ENCODE assay signal across 8 mouse cellular contexts in genomic region chr11:69395235-69395633, GRCm38 (mm10). TPM values are rescaled to one million over a fixed set of nuclear protein-coding genes. Genes with fewer than 3 reads are reported as not detected.
DNase-seq lines count a peak whose midpoint lies in the region; ATAC-seq and TF ChIP-seq lines count a peak whose summit lies in the region.
"Not testable (repeated sequence)": the region's sequence is repeated elsewhere in the genome, so short reads cannot be mapped to it uniquely, and the experiment has no call there.

Naa38 (plus strand) TSS chr11:69395487.
Cyb5d1 (minus strand) TSS chr11:69395631.

- TF ChIP-seq RAD21 in MEL (IDR thresholded peaks at IDR 0.05; ENCODE audit: low read depth, low read length): not testable (repeated sequence)

- H3K9ac ChIP-seq in MEL (ENCODE audit: control insufficient read depth, low read depth, low read length, poor library complexity, severe bottlenecking): peak within 1 kb of the TSS; percentile 85
- peak within 1 kb of the TSS; percentile 73 for H3K9ac ChIP-seq in hindbrain, embryonic 12.5 days

- peak in 1 of 2 experiments; percentile 35; a peak in 1 of 4 replicates for TF ChIP-seq POLR2A in MEL (IDR thresholded peaks at IDR 0.05; ENCODE audit: control insufficient read depth in 1 of 2, insufficient read depth in 1 of 2, low read depth in 1 of 2, low read length in 2 of 2, poor library complexity in 1 of 2)

- peak; percentile 80 for ATAC-seq in hindbrain, embryonic 12.5 days (ENCODE audit: low FRiP score)

- H3K36me3 ChIP-seq in MEL (ENCODE audit: control insufficient read depth in 1 of 2, insufficient read depth in 2 of 2, low read length in 2 of 2): not testable (repeated sequence)
- H3K36me3 ChIP-seq in hindbrain, embryonic 12.5 days: peaks cover 16% of the 10 kb centered on the region

- not testable (repeated sequence) for H3K4me1 ChIP-seq in MEL (ENCODE audit: control insufficient read depth in 1 of 2, insufficient read depth in 2 of 2, low read length in 2 of 2)
- H3K4me1 ChIP-seq in hindbrain, embryonic 12.5 days: peaks cover 35% of the 10 kb centered on the region

- 3% methylated on average over 24 of the region's 24 CpGs for WGBS in hindbrain, embryonic 12.5 days

- peak within 1 kb of the TSS; percentile 54 to 67 for H3K4me3 ChIP-seq in MEL (ENCODE audit: control insufficient read depth in 1 of 2, insufficient read depth in 1 of 2, low read depth in 2 of 2, low read length in 2 of 2)
- peak within 1 kb of the TSS; percentile 65 for H3K4me3 ChIP-seq in hindbrain, embryonic 12.5 days

- not testable (repeated sequence) for H3K79me2 ChIP-seq in MEL (ENCODE audit: control insufficient read depth, insufficient read depth, low read length, poor library complexity)

- not testable (repeated sequence) for H3K27me3 ChIP-seq in MEL (ENCODE audit: control insufficient read depth in 1 of 2, insufficient read depth in 2 of 2, low read length in 2 of 2)
- peaks cover 17% of the 10 kb centered on the region for H3K27me3 ChIP-seq in hindbrain, embryonic 12.5 days

- H3K9me3 ChIP-seq in MEL (replicated peaks; ENCODE audit: insufficient read depth, low read length); hindbrain, embryonic 12.5 days (replicated peaks): not testable (repeated sequence)

- not testable (repeated sequence) for TF ChIP-seq CTCF in MEL (IDR thresholded peaks at IDR 0.05 in 2 of 3, conservative IDR thresholded peaks at IDR 0.05 in 1 of 3; ENCODE audit: control insufficient read depth in 1 of 3, insufficient read depth in 1 of 3, low read depth in 2 of 3, low read length in 3 of 3, poor library complexity in 1 of 3, severe bottlenecking in 1 of 3)

- H3K4me2 ChIP-seq in hindbrain, embryonic 12.5 days (replicated peaks): peak within 1 kb of the TSS; percentile 62

- TF ChIP-seq EP300 in MEL (IDR thresholded peaks at IDR 0.05; ENCODE audit: low read depth in 1 of 2, low read length in 2 of 2): not testable (repeated sequence)

- peak; percentile 97 for DNase-seq in MEL (ENCODE audit: low read depth, low spot score)
- DNase-seq in cerebellum, adult 9-11 months: peak; percentile 95
- peak; percentile 83 to 88 for DNase-seq in frontal cortex, postnatal 14 days (ENCODE audit: low spot score in 2 of 2)
- DNase-seq in layer of hippocampus, postnatal 25 days (ENCODE audit: extremely low spot score in 1 of 2, low spot score in 1 of 2): peak; percentile 73 to 74
- peak; percentile 90 for DNase-seq in lung, postnatal 14 days
- peak; percentile 84 for DNase-seq in ovary, postnatal 36 days (ENCODE audit: low spot score)
- DNase-seq in thymus, postnatal 14 days: peak; percentile 89

- H3K27ac ChIP-seq in MEL (ENCODE audit: control insufficient read depth, low read depth, low read length): peak within 1 kb of the TSS; percentile 88
- peak within 1 kb of the TSS; percentile 96 for H3K27ac ChIP-seq in hindbrain, embryonic 12.5 days

TF ChIP-seq in MEL, 35 proteins besides CTCF, POLR2A, EP300 and RAD21:
- TF ChIP-seq NRF1 (IDR thresholded peaks at IDR 0.05; ENCODE audit: insufficient read depth, low read depth, low read length, poor library complexity, severe bottlenecking) (peak; percentile 49; the same call in 1 of the 2 replicates), SIN3A (IDR thresholded peaks at IDR 0.05; ENCODE audit: low read length) (peak; percentile 84), NELFE (IDR thresholded peaks at IDR 0.05; ENCODE audit: low read depth, low read length) (peak; percentile 61), ELF1 (IDR thresholded peaks at IDR 0.05; ENCODE audit: low read depth, low read length) (peak; percentile 79), ETS1 (IDR thresholded peaks at IDR 0.05; ENCODE audit: low read depth, low read length) (peak; percentile 44; the same call in 1 of the 2 replicates), MXI1 (IDR thresholded peaks at IDR 0.05; ENCODE audit: low read depth, low read length) (peak; percentile 71), MYC (IDR thresholded peaks at IDR 0.05; ENCODE audit: low read depth, low read length) (peak; percentile 87), MAX (IDR thresholded peaks at IDR 0.05; ENCODE audit: low read length) (0 out of 2 replicates have a peak, but pooled peaks have one; percentile 29), MYB (IDR thresholded peaks at IDR 0.05; ENCODE audit: low read depth, low read length) (0 out of 2 replicates have a peak, but pooled peaks have one; percentile 30), HCFC1 (IDR thresholded peaks at IDR 0.05; ENCODE audit: low read depth, low read length) (peak; percentile 73)

RNA-seq across cellular contexts. Expression of gene Naa38, which starts in this region (rescaled TPM):
- 190 and 191 TPM in 2 replicates for total RNA-seq in MEL (2012; rRNA removed)
- 100 to 1,000 TPM in 1 of 2 experiments, not detected in 1; 173 TPM for polyA plus RNA-seq in MEL (2012; ENCODE audit: insufficient read depth in 1 of 2, insufficient read length in 2 of 2, low read depth in 1 of 2, low replicate concordance in 2 of 2, missing spikeins in 1 of 2)
- 94.0 and 103 TPM in 2 replicates for polyA plus RNA-seq in hindbrain, embryonic 12.5 days (2016; fragmentation: Nextera tagmentation; extraction: Ambion mirVana)
- 100 to 1,000 TPM; 100 to 116 TPM for total RNA-seq in layer of hippocampus, postnatal 25 days (2021)

RNA-seq across cellular contexts. Expression of gene Cyb5d1, which starts in this region (rescaled TPM):
- total RNA-seq in MEL (2012; rRNA removed): 26.8 and 39.6 TPM in 2 replicates
- 10 to 100 TPM in 1 of 2 experiments, not detected in 1; 21.3 TPM for polyA plus RNA-seq in MEL (2012; ENCODE audit: insufficient read depth in 1 of 2, insufficient read length in 2 of 2, low read depth in 1 of 2, low replicate concordance in 2 of 2, missing spikeins in 1 of 2)
- 48.0 and 50.5 TPM in 2 replicates for polyA plus RNA-seq in hindbrain, embryonic 12.5 days (2016; fragmentation: Nextera tagmentation; extraction: Ambion mirVana)
- total RNA-seq in layer of hippocampus, postnatal 25 days (2021): 10 to 100 TPM; 40.8 to 43.6 TPM

Comparison
In these comparisons a context has a peak if more than half of its experiments do, and no peak if none do; other contexts are left out.
1. Peak in every context shown above with its lines: DNase-seq, ATAC-seq, H3K4me3 ChIP-seq and H3K27ac ChIP-seq.